Mouse (Mus musculus) E14TG2a.4 (cell line): Measurements from ENCODE around the gene Adarb1.
A peak's percentile ranks its signal among the peaks of the same experiment; 100 is the strongest.

ENCODE experiments used
- H3K27me3 ChIP-seq: 2 replicates; pipeline ENCODE4 v1.6.1; 2014; ENCODE audit warnings: low read length, control low read depth; ENCODE audit not compliant: insufficient read depth
- H3K36me3 ChIP-seq: 2 replicates; pipeline ENCODE4 v1.6.1; 2014; ENCODE audit warnings: low read length, control low read depth; ENCODE audit not compliant: insufficient read depth
- H3K4me1 ChIP-seq: replicated peaks from 2 replicates; pipeline ENCODE4 v1.6.1; 2014; ENCODE audit warnings: low read depth, low read length, control low read depth
- H3K4me3 ChIP-seq: replicated peaks from 2 replicates; pipeline ENCODE4 v1.5.1; 2014; ENCODE audit warnings: mild to moderate bottlenecking, low read length
- H3K9me3 ChIP-seq: 2 replicates; pipeline ENCODE4 v1.6.1; 2014; ENCODE audit warnings: low read length, control low read depth
- CTCF ChIP-seq: conservative IDR thresholded peaks from 2 replicates; pipeline ENCODE4 v1.5.1; 2014; ENCODE audit warnings: low read length
- NANOG ChIP-seq: IDR thresholded peaks from 2 replicates; pipeline ENCODE4 v1.6.1; 2014; ENCODE audit warnings: borderline replicate concordance, low read length, mixed read lengths
- POU5F1 ChIP-seq: IDR thresholded peaks from 2 replicates; pipeline ENCODE4 v1.6.1; 2014; ENCODE audit warnings: low read length, borderline replicate concordance

The Adarb1 gene

DNA sequence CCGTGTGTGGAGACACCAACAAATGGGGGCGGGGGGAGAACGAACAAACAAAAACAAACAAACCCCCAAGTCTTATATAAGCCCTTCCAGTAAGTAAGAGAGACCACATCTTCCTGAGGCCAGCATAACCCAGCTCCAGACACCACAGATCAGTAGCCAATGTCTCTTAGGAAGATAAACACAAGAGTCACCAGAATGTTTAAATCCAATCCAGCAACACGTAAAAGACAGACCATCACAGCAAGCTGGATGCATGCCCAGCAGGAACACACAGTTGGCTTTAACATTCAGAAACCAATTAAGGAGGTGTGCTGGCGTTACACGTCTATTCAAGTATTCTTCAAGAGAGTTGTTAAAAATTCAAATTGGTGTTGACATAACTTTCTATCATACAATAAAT lies 50.1 kb downstream of the Adarb1 start:
- TF ChIP-seq CTCF (no peak), NANOG (no peak), POU5F1 (no peak)
- H3K4me1 ChIP-seq = no peaks in the 10 kb centered on the region
- no peaks in the 10 kb centered on the region for H3K9me3 ChIP-seq
- H3K4me3 ChIP-seq = no peak overlapping the region
- no peaks in the 10 kb centered on the region for H3K27me3 ChIP-seq
- no peaks in the 10 kb centered on the region for H3K36me3 ChIP-seq

DNA sequence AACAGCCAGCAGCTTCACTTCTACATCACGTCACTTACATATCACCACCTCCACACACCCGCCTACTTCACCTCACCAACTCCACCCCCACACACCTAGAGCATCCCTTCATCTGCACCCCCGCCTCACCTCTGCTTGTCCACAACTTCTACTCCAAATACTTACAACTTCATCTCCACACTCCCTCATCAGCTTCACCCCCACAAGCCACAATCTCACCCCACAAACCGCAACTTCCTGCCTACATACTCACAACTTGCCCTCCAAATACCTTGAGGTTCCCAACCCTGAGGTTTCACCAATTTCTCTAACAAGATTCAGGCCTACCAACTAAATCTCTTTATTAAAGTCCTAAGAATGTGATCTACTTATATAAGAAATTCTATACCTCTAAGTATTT lies 51.1 kb downstream of the Adarb1 start:
- Histone ChIP-seq H3K9me3 (no peaks in the 10 kb centered on the region), H3K4me3 (no peak overlapping the region), H3K4me1 (no peaks in the 10 kb centered on the region), H3K27me3 (no peaks in the 10 kb centered on the region), H3K36me3 (no peaks in the 10 kb centered on the region)
- TF ChIP-seq NANOG (no peak), POU5F1 (no peak), CTCF (no peak)

DNA sequence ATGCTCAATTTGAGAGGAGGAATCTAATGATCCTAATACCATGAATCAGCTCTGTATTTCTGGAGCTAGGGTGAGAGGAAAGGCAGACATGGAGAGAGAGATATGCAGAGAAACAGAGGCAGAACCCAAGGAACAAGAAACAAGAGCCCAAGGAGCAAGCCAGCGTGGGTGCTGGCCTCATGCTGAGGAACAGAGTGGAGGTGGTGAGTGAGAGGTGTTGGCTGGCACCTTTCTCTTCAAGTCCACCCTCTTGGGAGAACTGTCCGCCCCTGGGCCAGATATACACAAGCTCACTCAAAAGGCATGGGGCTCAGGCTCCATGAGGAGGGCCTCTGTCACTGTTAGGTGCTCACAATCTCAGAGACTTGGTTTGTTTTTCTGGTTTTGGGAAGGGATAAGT lies 52.9 kb downstream of the Adarb1 start:
- no peaks in the 10 kb centered on the region for H3K36me3 ChIP-seq
- H3K4me1 ChIP-seq = no peaks in the 10 kb centered on the region
- no peaks in the 10 kb centered on the region for H3K27me3 ChIP-seq
- TF ChIP-seq CTCF (no peak), POU5F1 (no peak), NANOG (no peak)
- no peaks in the 10 kb centered on the region for H3K9me3 ChIP-seq
- H3K4me3 ChIP-seq = no peak overlapping the region

DNA sequence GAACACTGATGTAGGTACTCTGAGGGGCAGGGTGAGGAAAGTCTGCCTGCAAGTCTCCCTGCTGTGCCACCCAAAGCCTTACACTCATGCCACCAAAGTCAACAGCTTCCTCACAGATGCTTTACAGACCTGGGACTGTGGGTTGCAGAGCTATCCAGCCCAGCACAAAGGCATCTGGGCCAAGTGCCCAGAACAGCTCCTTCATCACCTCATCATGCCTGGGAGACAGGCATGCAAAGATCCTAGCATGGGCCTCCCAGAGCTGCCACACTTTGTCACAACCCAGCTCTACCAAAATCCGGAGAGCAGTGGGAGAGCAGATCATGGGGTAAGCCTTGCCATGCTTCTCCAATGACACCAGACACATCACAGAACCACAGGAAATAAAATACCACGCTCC lies 57.6 kb downstream of the Adarb1 start:
- TF ChIP-seq CTCF (no peak), NANOG (no peak), POU5F1 (no peak)
- no peaks in the 10 kb centered on the region for H3K36me3 ChIP-seq
- H3K4me1 ChIP-seq = no peaks in the 10 kb centered on the region
- H3K4me3 ChIP-seq = no peak overlapping the region
- no peaks in the 10 kb centered on the region for H3K27me3 ChIP-seq
- H3K9me3 ChIP-seq = no peaks in the 10 kb centered on the region

DNA sequence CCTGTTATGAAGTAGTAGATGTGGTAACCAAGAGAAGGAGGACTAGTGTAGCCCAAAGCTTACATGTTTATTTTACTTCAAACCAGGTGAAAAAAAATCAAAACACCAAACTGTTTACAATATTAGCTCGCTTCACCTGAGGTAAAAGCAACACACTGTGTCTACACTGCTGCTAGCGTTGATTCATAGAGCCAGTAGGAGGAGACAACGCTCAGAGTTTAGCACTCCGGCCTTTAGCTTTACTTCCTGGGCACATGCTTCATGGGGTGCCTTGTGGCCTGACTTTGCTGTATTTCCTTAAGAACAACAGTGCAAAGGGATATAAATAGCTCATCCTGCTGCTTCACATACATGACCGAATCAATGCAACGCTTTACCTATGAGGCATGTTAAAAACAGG lies 60.1 kb downstream of the Adarb1 start:
- no peak for TF ChIP-seq CTCF
- TF ChIP-seq NANOG = no peak
- TF ChIP-seq POU5F1 = no peak
- H3K27me3 ChIP-seq = no peaks in the 10 kb centered on the region
- H3K9me3 ChIP-seq = no peaks in the 10 kb centered on the region
- no peak overlapping the region for H3K4me3 ChIP-seq
- H3K4me1 ChIP-seq = no peaks in the 10 kb centered on the region
- no peaks in the 10 kb centered on the region for H3K36me3 ChIP-seq

DNA sequence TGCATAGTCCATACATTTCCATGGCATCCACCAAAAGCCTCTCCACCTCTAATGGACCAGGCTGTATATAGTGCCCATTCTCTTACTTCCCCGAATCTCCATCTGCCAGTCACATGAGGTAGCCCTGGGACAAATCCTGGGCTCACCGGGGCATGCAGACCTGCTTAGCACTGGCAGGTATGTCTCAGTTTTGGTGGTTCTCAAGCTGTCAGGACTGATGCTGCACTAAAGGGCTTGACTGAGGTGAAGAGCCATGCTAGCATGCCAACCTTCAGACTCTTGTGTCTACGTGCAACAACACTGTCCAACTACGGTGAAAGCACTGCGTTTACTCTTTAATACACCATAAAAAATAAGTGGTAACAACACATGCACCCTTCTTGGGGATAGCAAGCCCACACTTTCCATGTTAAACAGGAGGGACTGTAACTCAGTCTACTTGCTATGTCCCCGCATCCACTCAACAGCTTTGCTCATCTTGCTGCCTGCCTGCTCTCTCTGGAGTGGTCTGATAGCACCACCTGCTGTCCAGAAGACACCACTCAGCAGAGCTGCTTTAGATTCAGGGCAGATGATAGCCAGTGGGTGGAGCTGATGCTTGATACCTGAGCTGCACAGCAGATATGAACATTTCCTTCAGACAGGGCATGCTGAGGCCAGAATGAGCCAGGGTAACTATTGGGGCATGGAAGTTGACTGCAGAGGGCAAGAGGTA lies 64.9 kb downstream of the Adarb1 start:
- no peak overlapping the region for H3K4me3 ChIP-seq
- no peaks in the 10 kb centered on the region for H3K27me3 ChIP-seq
- H3K9me3 ChIP-seq = peaks cover 22% of the 10 kb centered on the region
- no peaks in the 10 kb centered on the region for H3K36me3 ChIP-seq
- TF ChIP-seq CTCF = peak; percentile 42
- TF ChIP-seq POU5F1 = no peak
- no peak for TF ChIP-seq NANOG
- H3K4me1 ChIP-seq = no peaks in the 10 kb centered on the region

DNA sequence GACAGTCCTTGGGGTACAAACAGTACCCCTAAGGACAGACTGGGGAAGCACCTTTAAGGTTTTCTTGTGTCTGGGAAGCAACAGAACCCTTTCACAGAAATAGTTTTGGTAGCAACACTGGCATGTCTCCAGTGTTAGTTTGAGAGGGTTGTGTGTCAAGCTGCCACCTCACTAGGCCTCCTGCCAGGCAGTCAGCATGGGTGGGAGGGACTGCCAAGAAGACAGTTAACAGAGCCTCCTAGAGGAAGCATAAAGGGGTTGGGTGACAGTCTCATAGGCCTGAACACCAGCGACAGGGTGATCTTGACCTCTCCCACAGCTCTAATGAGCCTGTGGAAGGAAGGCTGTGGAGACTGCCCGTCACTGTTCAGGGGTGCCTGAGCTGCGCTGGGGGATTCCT lies 75.2 kb downstream of the Adarb1 start:
- no peaks in the 10 kb centered on the region for H3K4me1 ChIP-seq
- H3K4me3 ChIP-seq = no peak overlapping the region
- TF ChIP-seq POU5F1 = no peak
- no peak for TF ChIP-seq CTCF
- H3K9me3 ChIP-seq = no peaks in the 10 kb centered on the region
- H3K36me3 ChIP-seq = no peaks in the 10 kb centered on the region
- no peaks in the 10 kb centered on the region for H3K27me3 ChIP-seq

DNA sequence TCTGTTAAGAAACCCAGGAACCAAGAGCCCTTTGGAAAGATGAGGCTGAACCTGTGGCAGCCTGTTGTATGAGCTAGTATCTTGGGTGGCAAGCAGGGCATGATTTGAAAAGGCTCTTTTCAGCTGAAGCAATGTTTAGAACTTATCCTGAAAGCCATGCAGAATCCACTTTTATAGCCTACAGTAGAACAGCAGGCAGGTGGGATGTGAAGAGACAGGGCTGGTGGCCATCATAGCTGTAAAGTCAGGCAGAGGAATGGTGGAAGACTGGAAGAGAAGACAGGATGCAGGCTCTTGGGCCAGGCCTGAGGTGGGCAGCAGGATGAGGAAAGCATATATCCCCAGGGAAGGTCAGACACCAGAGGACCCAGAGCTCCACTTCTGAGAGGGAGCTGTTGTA lies 76.4 kb downstream of the Adarb1 start:
- H3K36me3 ChIP-seq = no peaks in the 10 kb centered on the region
- H3K4me1 ChIP-seq = no peaks in the 10 kb centered on the region
- H3K4me3 ChIP-seq = no peak overlapping the region
- no peaks in the 10 kb centered on the region for H3K27me3 ChIP-seq
- H3K9me3 ChIP-seq = no peaks in the 10 kb centered on the region
- TF ChIP-seq NANOG (no peak), POU5F1 (no peak), CTCF (no peak)

DNA sequence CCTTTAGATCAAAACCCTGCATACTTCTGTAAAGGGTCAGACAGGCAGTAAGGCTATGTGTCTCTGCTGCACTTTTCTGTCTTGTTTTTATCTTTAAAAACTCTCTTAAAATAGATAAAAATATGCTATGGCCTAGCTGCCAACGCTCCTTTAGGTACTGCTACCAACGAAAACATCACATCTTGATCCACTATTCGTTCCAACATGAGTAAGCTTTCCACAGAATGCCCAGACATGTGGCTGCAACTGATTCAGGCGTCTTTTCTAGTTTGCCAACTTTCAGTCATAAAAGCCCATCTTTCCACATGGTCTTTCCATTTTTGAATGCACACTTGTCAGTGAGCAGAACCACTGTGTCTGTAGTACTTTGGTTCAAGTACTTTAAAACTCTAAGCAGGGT lies 77.0 kb downstream of the Adarb1 start:
- Histone ChIP-seq H3K9me3 (no peaks in the 10 kb centered on the region), H3K27me3 (no peaks in the 10 kb centered on the region), H3K36me3 (no peaks in the 10 kb centered on the region), H3K4me3 (no peak overlapping the region), H3K4me1 (no peaks in the 10 kb centered on the region)
- TF ChIP-seq NANOG = no peak
- TF ChIP-seq CTCF = no peak
- no peak for TF ChIP-seq POU5F1
